Mouse (Mus musculus): ENCODE results near the gene Isoc2a. TPM values are rescaled to one million over a fixed set of nuclear protein-coding genes. Genes with fewer than 3 reads are reported as not detected.
"Not testable (repeated sequence)": the region's sequence is repeated elsewhere in the genome, so short reads cannot be mapped to it uniquely, and the experiment has no call there.

The Isoc2a gene
- polyA plus RNA-seq, 1 experiment: 14.5 TPM

GRCm38 (mm10) chr7:4851315-4851688, 25.7 kb upstream of the Isoc2a start:
- 88% methylated on average over 8 of the region's 8 CpGs for WGBS
- no peak for DNase-seq (ENCODE audit: low read depth in 1 of 2, low spot score in 2 of 2)

GRCm38 (mm10) chr7:4853613-4854012, 23.3 kb upstream of the Isoc2a start:
- no peaks in the 10 kb centered on the region for H3K27me3 ChIP-seq (ENCODE audit: control insufficient read depth, insufficient read depth, low read length)
- no peaks in the 10 kb centered on the region for H3K4me1 ChIP-seq (ENCODE audit: control insufficient read depth, insufficient read depth, insufficient read length)
- no peaks in the 10 kb centered on the region for H3K36me3 ChIP-seq (ENCODE audit: control insufficient read depth, insufficient read depth, low read length)
- no peak for DNase-seq (ENCODE audit: low read depth in 1 of 2, low spot score in 2 of 2)
- no peak overlapping the region for H3K4me3 ChIP-seq (ENCODE audit: extremely low read depth, insufficient read depth, insufficient read length)
- TF ChIP-seq CTCF (IDR thresholded peaks at IDR 0.05; ENCODE audit: extremely low read depth, insufficient read depth, insufficient read length, insufficient replicate concordance) (no peak), POLR2A (IDR thresholded peaks at IDR 0.05; ENCODE audit: low read depth, low read length) (no peak)
- 82% methylated on average over 3 of the region's 3 CpGs for WGBS
- no peak overlapping the region for H3K27ac ChIP-seq (ENCODE audit: insufficient read depth, low read length)

More at GRCm38 (mm10) chr7:4851315-4851688, 25.7 kb upstream of the Isoc2a start:
- no peaks in the 10 kb centered on the region for H3K36me3 ChIP-seq (ENCODE audit: control insufficient read depth, insufficient read depth, low read length)
- H3K27me3 ChIP-seq (ENCODE audit: control insufficient read depth, insufficient read depth, low read length): no peaks in the 10 kb centered on the region
- H3K4me3 ChIP-seq (ENCODE audit: extremely low read depth, insufficient read depth, insufficient read length): no peak overlapping the region
- no peaks in the 10 kb centered on the region for H3K4me1 ChIP-seq (ENCODE audit: control insufficient read depth, insufficient read depth, insufficient read length)
- TF ChIP-seq POLR2A (IDR thresholded peaks at IDR 0.05; ENCODE audit: low read depth, low read length): no peak
- no peak for TF ChIP-seq CTCF (IDR thresholded peaks at IDR 0.05; ENCODE audit: extremely low read depth, insufficient read depth, insufficient read length, insufficient replicate concordance)
- H3K27ac ChIP-seq (ENCODE audit: insufficient read depth, low read length): no peak overlapping the region

DNA sequence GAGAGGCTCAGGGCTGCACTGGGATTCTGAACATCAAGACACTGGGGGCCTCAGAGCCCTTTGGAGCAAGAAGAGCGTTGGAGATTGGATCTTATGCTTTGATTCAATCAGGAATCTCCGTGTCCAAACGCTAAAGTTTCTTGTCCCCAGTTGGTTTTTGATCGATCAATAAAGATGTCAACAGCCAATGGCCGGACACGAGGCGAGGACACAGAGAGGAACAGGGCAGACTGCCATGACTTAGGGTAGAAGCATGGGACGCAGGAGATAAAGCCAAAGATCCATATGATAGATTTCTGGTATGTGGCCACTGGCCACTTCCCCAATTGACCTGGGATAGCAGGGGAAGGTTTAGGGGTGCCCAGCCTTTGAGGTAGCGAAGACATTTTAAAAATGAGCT, 20.4 kb upstream of the Isoc2a start:
- Histone ChIP-seq H3K27ac (ENCODE audit: insufficient read depth, low read length) (no peak overlapping the region), H3K4me3 (ENCODE audit: extremely low read depth, insufficient read depth, insufficient read length) (no peak overlapping the region), H3K27me3 (ENCODE audit: control insufficient read depth, insufficient read depth, low read length) (no peaks in the 10 kb centered on the region), H3K4me1 (ENCODE audit: control insufficient read depth, insufficient read depth, insufficient read length) (no peaks in the 10 kb centered on the region), H3K36me3 (ENCODE audit: control insufficient read depth, insufficient read depth, low read length) (no peaks in the 10 kb centered on the region)
- DNase-seq (ENCODE audit: low read depth in 1 of 2, low spot score in 2 of 2): no peak
- WGBS: 84% methylated on average over 9 of the region's 9 CpGs
- no peak for TF ChIP-seq POLR2A (IDR thresholded peaks at IDR 0.05; ENCODE audit: low read depth, low read length)
- no peak for TF ChIP-seq CTCF (IDR thresholded peaks at IDR 0.05; ENCODE audit: extremely low read depth, insufficient read depth, insufficient read length, insufficient replicate concordance)

DNA sequence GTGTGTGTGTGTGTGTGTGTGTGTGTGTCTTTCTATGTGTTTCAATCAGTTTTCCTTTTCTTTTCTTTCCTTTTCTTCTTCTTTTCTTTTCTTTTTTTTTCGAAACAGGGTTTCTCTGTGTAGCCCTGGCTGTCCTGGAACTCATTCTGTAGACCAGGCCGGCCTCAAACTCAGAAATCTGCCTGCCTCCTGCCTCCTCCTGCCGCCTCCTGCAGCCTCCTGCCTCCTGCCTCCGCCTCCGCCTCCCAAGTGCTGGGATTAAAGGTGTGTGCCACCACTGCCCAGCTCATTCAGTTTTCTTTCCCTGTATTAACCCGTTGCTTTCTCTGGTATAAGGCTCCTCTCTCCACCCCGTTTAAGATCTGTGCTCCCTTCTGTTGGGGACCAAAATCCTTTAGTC, 19.6 kb upstream of the Isoc2a start:
- no peak for DNase-seq (ENCODE audit: low read depth in 1 of 2, low spot score in 2 of 2)
- H3K4me3 ChIP-seq (ENCODE audit: extremely low read depth, insufficient read depth, insufficient read length): no peak overlapping the region
- 82% methylated on average over 7 of the region's 7 CpGs for WGBS
- H3K27ac ChIP-seq (ENCODE audit: insufficient read depth, low read length): no peak overlapping the region
- H3K36me3 ChIP-seq (ENCODE audit: control insufficient read depth, insufficient read depth, low read length): no peaks in the 10 kb centered on the region
- no peaks in the 10 kb centered on the region for H3K4me1 ChIP-seq (ENCODE audit: control insufficient read depth, insufficient read depth, insufficient read length)
- TF ChIP-seq CTCF (IDR thresholded peaks at IDR 0.05; ENCODE audit: extremely low read depth, insufficient read depth, insufficient read length, insufficient replicate concordance) (no peak), POLR2A (IDR thresholded peaks at IDR 0.05; ENCODE audit: low read depth, low read length) (no peak)
- no peaks in the 10 kb centered on the region for H3K27me3 ChIP-seq (ENCODE audit: control insufficient read depth, insufficient read depth, low read length)

DNA sequence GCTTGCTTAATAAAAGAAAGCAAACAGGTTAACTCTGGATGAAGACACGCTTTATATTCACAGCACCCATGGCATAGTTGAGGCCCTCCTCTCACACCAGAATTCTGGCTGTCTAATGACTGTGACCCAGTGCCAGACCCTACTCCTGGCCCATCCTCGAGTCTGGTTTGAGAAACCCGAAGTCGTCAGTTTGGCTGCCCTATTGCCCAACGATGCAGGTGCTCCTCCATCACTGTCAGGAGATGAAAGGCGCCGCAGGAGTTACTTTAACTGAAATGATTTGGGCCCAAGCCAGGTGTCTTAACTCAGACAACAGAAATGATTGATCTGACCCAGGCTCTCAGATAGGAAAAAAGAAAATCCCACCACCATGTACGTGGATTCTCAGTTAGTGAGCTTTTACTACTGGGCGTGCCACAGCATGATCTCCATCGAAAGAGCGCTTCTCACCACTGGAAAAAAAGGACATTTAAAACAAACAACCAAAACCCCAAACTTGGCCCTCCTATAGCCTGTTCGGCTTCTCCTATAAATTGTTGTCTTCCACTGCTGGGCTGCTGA, 17.5 kb upstream of the Isoc2a start:
- WGBS: 89% methylated on average over 12 of the region's 12 CpGs
- no peak overlapping the region for H3K4me3 ChIP-seq (ENCODE audit: extremely low read depth, insufficient read depth, insufficient read length)
- no peaks in the 10 kb centered on the region for H3K4me1 ChIP-seq (ENCODE audit: control insufficient read depth, insufficient read depth, insufficient read length)
- DNase-seq (ENCODE audit: low read depth in 1 of 2, low spot score in 2 of 2): no peak
- H3K27ac ChIP-seq (ENCODE audit: insufficient read depth, low read length): no peak overlapping the region
- no peak for TF ChIP-seq CTCF (IDR thresholded peaks at IDR 0.05; ENCODE audit: extremely low read depth, insufficient read depth, insufficient read length, insufficient replicate concordance)
- TF ChIP-seq POLR2A (IDR thresholded peaks at IDR 0.05; ENCODE audit: low read depth, low read length): no peak
- H3K36me3 ChIP-seq (ENCODE audit: control insufficient read depth, insufficient read depth, low read length): no peaks in the 10 kb centered on the region
- H3K27me3 ChIP-seq (ENCODE audit: control insufficient read depth, insufficient read depth, low read length): no peaks in the 10 kb centered on the region

GRCm38 (mm10) chr7:4860926-4861325, 16.0 kb upstream of the Isoc2a start:
- WGBS: 85% methylated on average over 3 of the region's 3 CpGs
- DNase-seq (ENCODE audit: low read depth in 1 of 2, low spot score in 2 of 2); H3K4me3 ChIP-seq (ENCODE audit: extremely low read depth, insufficient read depth, insufficient read length); H3K27me3 ChIP-seq (ENCODE audit: control insufficient read depth, insufficient read depth, low read length); H3K36me3 ChIP-seq (ENCODE audit: control insufficient read depth, insufficient read depth, low read length); H3K27ac ChIP-seq (ENCODE audit: insufficient read depth, low read length); H3K4me1 ChIP-seq (ENCODE audit: control insufficient read depth, insufficient read depth, insufficient read length): not testable (repeated sequence)

DNA sequence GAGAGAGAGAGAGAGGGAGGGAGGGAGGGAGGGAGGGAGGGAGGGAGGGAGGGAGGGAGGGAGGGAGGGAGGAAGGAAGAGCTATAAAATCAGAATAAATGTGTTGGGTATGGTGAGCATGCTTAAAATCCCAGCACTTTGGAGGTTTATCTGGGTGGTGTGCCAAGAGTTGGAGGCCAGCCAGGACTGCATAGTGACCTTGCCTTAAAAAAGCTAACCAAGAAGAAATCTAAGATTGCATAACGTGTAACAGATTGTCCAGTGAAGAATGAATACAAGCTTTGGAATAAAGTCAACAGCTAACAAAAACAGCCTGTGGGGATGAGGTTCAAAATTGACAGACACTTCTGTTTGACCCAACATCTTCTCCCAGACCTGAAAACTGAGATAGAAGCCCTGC, 13.9 kb upstream of the Isoc2a start:
- H3K27ac ChIP-seq (ENCODE audit: insufficient read depth, low read length): peak overlapping the region; percentile 63
- no peak for DNase-seq (ENCODE audit: low read depth in 1 of 2, low spot score in 2 of 2)
- H3K36me3 ChIP-seq (ENCODE audit: control insufficient read depth, insufficient read depth, low read length): no peaks in the 10 kb centered on the region

More for the DNA sequence above, 13.9 kb upstream of the Isoc2a start:
- TF ChIP-seq CTCF (IDR thresholded peaks at IDR 0.05; ENCODE audit: extremely low read depth, insufficient read depth, insufficient read length, insufficient replicate concordance) (no peak), POLR2A (IDR thresholded peaks at IDR 0.05; ENCODE audit: low read depth, low read length) (no peak)
- WGBS: 53% methylated on average over 1 of the region's 1 CpGs
- H3K27me3 ChIP-seq (ENCODE audit: control insufficient read depth, insufficient read depth, low read length): no peaks in the 10 kb centered on the region
- no peak overlapping the region for H3K4me3 ChIP-seq (ENCODE audit: extremely low read depth, insufficient read depth, insufficient read length)
- H3K4me1 ChIP-seq (ENCODE audit: control insufficient read depth, insufficient read depth, insufficient read length): peaks cover 4% of the 10 kb centered on the region; the same call in 1 of the 2 replicates

Measured in spleen, adult 2 months (tissue).